Mouse (Mus musculus) megakaryocyte, embryonic 14.5 days (primary cell): ENCODE results near the gene Foxl1. TPM values are rescaled to one million over a fixed set of nuclear protein-coding genes. Genes with fewer than 3 reads are reported as not detected.

Experiments
- H3K27me3 ChIP-seq: replicated peaks from 2 replicates; pipeline ENCODE3; 2012; ENCODE audit warnings: inconsistent platforms
- H3K36me3 ChIP-seq: replicated peaks from 2 replicates; pipeline ENCODE3; 2012; ENCODE audit warnings: low read length, inconsistent platforms, mixed read lengths
- H3K4me1 ChIP-seq: 2 replicates; pipeline ENCODE4 v1.6.1; 2012; ENCODE audit warnings: inconsistent platforms
- H3K4me3 ChIP-seq: replicated peaks from 2 replicates; pipeline ENCODE3; 2012; ENCODE audit warnings: moderate library complexity, mild to moderate bottlenecking, inconsistent platforms
- H3K9me3 ChIP-seq: 2 replicates; pipeline ENCODE4 v1.6.1; 2012; ENCODE audit warnings: inconsistent platforms
- FLI1 ChIP-seq: IDR thresholded peaks from 2 replicates; pipeline ENCODE4 v1.6.1; 2012; ENCODE audit warnings: low read length, inconsistent platforms, mixed read lengths
- GATA1 ChIP-seq: IDR thresholded peaks from 3 replicates; pipeline ENCODE4 v1.6.1; 2012; ENCODE audit warnings: mixed read lengths, low read length, inconsistent platforms, borderline replicate concordance
- polyA plus RNA-seq: library from polyadenylated mRNA; stranded (reverse); fragments of >175 nt; gene quantifications from 2 replicates; pipeline ENCODE4 v1.2.3, GENCODE M21; 2012; ENCODE audit warnings: low replicate concordance; ENCODE audit not compliant: insufficient read depth

Gene Foxl1
- polyA plus RNA-seq, 1 experiment, result not detected

DNA sequence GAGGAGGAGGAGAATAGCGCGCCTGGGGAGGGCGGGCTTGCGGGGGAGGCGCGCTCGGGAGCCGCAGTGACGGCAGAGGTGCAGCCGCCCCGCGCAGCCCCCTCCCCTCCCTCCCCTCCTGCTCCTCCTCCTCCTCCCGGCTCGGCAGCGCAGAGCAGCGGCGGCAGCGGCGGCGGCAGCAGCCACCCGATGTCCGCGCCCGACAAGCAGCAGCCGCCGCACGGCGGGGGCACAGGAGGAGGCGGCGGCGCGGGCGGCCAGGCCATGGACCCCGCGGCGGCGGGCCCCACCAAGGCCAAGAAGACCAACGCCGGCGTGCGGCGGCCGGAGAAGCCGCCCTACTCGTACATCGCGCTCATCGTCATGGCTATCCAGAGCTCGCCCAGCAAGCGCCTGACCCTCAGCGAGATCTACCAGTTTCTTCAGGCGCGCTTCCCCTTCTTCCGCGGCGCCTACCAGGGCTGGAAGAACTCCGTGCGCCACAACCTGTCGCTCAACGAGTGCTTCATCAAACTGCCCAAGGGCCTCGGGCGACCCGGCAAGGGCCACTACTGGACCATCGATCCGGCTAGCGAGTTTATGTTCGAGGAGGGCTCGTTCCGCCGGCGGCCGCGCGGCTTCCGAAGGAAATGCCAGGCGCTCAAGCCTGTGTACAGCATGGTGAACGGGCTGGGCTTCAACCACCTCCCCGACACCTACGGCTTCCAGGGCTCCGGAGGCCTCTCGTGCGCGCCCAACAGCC is 43.4 kb upstream of the Foxl1 start, which contains the start of gene Foxf1:
TSS of gene Foxf1 (plus strand) at position 177 of the 742 bp plus-strand sequence.
- H3K36me3 ChIP-seq, result no peaks in the 10 kb centered on the region
- peaks cover 99% of the 10 kb centered on the region for H3K27me3 ChIP-seq
- peak within 1 kb of the TSS; percentile 83 for H3K4me3 ChIP-seq
- peaks cover 18% of the 10 kb centered on the region for H3K4me1 ChIP-seq
- TF ChIP-seq FLI1 (no peak), GATA1 (no peak)
- H3K9me3 ChIP-seq, result no peaks in the 10 kb centered on the region

DNA sequence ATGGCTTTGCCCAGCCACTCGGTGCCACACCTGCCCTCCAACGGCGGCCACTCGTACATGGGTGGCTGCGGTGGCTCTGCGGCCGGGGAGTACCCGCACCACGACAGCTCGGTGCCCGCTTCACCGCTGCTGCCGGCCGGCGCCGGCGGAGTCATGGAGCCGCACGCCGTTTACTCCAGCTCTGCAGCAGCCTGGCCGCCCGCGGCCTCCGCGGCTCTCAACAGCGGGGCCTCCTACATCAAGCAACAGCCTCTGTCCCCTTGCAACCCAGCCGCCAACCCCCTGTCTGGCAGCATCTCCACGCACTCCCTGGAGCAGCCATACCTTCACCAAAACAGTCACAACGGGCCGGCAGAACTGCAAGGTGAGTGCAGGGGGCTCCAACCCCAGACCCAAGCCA is 42.7 kb upstream of the Foxl1 start:
- peaks cover 18% of the 10 kb centered on the region for H3K4me1 ChIP-seq
- no peaks in the 10 kb centered on the region for H3K36me3 ChIP-seq
- no peaks in the 10 kb centered on the region for H3K9me3 ChIP-seq
- TF ChIP-seq GATA1 (no peak), FLI1 (no peak)
- peaks cover 99% of the 10 kb centered on the region for H3K27me3 ChIP-seq
- H3K4me3 ChIP-seq, result peak overlapping the region; percentile 42

DNA sequence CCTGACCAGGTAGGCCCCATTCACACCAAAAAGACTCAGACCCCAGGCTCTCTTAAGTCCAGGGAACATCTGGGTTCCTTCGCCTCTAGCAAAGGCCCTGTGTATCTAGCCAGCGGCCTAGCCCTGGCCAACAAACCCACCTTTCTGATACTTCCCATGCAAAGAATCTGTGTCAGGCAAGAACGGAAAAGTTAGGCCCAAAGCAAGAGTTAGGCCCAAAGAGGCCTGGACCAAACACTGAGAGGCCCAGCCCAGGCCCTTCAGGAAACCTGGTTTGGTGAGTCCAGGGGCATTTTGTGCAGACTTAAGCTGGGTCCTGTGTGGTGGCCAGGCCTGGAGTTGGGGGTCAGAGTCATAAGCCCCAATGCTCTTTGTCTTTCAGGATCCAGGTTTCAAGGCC is 42.2 kb upstream of the Foxl1 start:
- Histone ChIP-seq H3K4me1 (peaks cover 18% of the 10 kb centered on the region), H3K27me3 (peaks cover 99% of the 10 kb centered on the region), H3K36me3 (no peaks in the 10 kb centered on the region), H3K4me3 (no peak overlapping the region), H3K9me3 (no peaks in the 10 kb centered on the region)
- TF ChIP-seq GATA1, result no peak
- no peak for TF ChIP-seq FLI1

DNA sequence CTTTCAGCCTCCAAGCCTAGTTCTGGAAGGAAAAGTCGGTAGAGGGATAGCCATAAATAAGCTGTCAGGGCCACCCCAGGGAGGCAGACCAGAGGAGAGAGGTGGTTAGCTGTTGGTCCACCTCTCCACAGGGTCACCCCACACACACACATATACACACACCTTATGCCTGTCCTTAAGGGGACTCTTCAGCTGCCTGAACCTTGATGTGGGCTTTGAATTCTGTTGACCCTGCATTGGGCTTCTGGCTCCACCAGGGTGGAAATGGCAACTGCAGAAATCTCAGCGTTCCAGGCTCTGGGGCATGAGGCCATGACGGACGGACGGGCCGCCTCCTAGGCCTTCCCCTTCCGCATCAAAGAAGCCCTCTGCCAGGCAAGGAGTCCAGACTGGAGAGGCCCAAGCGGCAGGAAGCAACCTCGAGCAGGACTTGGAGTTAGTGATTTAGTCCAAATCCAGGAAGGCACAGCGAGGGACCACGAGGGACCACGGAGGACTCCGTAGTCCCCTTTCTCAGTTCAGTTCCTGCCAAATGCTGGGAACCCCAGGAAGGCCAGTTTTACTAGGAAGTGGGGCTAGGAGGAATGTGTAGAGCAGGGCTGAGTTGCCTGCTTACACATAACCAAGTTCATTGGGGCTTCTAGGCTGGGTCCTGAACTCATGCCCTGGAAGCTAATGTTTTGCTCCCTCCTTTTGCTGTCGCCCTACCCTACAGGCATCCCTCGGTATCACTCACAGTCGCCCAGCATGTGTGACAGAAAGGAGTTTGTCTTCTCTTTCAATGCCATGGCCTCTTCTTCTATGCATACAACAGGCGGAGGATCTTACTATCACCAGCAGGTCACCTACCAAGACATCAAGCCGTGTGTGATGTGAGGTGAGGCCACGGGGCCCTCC is 41.5 kb upstream of the Foxl1 start:
- Histone ChIP-seq H3K36me3 (no peaks in the 10 kb centered on the region), H3K4me3 (no peak overlapping the region), H3K4me1 (peaks cover 18% of the 10 kb centered on the region), H3K27me3 (peaks cover 99% of the 10 kb centered on the region), H3K9me3 (no peaks in the 10 kb centered on the region)
- no peak for TF ChIP-seq FLI1
- TF ChIP-seq GATA1, result no peak

DNA sequence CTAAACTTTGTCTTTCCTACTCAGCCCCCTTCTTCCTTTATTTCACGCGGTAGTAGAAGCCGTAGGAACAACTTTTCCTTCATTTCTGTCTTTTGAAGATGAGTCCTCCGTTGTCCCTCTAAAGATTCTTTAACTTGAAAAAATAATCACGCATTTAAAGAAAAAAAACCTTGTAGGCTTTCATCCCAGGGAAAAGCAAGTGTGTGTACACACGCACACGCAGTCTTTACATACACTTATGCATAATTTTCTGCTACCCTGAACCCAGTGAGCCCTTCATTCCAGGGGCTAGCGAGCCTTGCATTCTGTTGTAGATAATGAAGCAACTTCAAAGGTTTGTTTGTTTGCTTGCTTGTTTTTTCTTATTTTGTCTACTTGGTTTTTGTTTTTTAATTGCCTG is 39.5 kb upstream of the Foxl1 start:
- H3K36me3 ChIP-seq, result no peaks in the 10 kb centered on the region
- TF ChIP-seq GATA1 (no peak), FLI1 (no peak)
- no peak overlapping the region for H3K4me3 ChIP-seq
- H3K9me3 ChIP-seq, result no peaks in the 10 kb centered on the region
- peaks cover 20% of the 10 kb centered on the region for H3K4me1 ChIP-seq
- peaks cover 98% of the 10 kb centered on the region for H3K27me3 ChIP-seq

DNA sequence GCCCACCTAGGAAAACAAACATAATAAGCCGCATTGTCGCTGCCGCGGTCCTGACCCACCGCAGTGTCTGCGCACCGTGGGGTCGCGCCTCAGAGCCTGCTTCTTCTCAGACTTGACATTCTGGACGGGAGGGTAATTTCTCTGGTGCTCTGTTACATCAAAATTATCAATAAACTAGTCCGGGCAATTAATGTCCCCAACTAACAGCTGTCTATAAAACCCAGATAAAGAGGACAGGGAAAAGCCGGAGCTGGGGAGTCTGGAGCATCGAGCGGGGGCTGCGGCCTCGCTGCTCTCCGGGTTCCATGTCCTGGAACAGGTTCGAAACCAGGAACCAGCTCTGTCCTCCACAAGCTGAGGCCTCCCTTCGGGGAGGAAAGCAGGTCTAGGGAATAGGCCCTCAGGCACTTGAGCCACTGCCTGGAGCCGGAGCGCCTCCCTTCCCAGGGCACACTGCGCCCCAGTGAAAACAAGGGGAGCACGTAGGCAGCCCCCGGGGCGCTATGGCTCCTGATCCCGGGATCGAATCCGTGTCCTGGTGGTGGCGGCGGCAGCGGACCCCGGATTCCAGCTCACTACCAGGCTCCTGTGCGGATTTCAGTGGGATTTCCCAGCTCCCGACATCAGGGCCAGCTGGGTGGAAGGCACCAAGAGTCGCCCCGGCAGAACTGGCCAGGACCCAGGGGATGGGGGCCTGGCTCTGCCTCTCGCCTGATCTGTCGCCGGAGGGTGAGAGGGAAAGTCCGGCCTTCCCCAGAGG is 38.7 kb upstream of the Foxl1 start:
- TF ChIP-seq FLI1, result no peak
- TF ChIP-seq GATA1, result no peak
- peaks cover 15% of the 10 kb centered on the region; the same call in 1 of the 2 replicates for H3K4me1 ChIP-seq
- H3K4me3 ChIP-seq, result no peak overlapping the region
- no peaks in the 10 kb centered on the region for H3K36me3 ChIP-seq
- peaks cover 98% of the 10 kb centered on the region for H3K27me3 ChIP-seq
- H3K9me3 ChIP-seq, result no peaks in the 10 kb centered on the region

DNA sequence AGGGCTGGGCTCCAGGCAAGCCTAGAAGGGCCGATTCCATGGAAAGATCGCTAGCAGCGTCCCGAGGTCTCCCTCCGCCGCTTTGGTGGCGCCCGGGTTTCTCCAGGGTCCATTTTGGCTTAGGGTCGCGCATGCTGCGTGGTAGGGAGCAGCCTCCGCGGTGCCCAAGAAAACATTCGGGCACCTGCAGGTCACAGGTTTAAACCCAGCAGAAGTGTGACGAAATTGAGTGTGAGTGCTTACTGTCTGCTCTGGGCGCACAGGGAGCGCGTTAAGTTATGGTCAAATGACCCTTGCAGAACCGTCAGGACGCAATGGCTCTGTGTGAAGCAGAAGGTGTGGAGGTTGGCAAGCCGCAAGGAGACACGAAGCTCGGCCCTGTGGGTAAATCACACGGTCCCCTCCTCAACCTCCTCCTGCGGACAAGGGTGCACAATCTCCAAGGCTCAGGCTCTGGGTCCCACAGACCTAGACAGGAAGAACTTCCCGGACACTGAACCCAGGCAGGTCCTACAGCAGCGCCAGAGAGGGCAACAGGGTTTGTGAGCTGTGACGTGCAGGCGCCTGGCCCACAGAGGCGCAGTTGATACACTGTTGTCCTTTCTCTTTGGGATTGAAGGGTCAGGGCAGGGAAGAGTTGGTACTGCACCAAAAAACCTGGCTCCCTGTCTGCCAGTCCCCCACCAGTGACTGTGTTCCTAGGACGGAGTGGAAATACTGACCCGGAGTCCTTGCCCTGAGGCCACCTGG is 37.9 kb upstream of the Foxl1 start:
- H3K27me3 ChIP-seq, result peaks cover 95% of the 10 kb centered on the region
- H3K9me3 ChIP-seq, result no peaks in the 10 kb centered on the region
- no peak overlapping the region for H3K4me3 ChIP-seq
- no peak for TF ChIP-seq FLI1
- TF ChIP-seq GATA1, result no peak
- no peaks in the 10 kb centered on the region for H3K36me3 ChIP-seq
- peaks cover 7% of the 10 kb centered on the region; the same call in 1 of the 2 replicates for H3K4me1 ChIP-seq

DNA sequence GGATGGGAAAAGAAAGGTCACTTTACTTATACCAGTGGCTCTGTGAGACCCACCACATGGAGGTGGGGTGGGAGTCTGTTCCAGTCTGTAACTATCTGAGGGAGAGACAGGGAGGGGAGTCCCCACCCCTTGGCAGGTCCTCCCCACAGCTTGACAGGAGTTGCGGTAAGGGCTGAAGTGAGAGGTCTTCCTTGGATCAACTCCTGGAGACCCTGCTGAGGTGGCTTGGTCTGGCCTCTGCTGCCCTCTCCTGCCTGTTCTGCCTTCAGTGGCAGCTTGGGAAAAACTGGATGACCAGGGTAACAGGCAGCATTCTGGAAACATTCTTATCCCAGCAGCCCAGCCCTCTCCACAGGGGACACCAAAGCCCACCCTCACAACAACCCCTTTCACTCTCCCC is 37.0 kb upstream of the Foxl1 start:
- H3K9me3 ChIP-seq, result no peaks in the 10 kb centered on the region
- peaks cover 92% of the 10 kb centered on the region for H3K27me3 ChIP-seq
- peaks cover 4% of the 10 kb centered on the region; the same call in 1 of the 2 replicates for H3K4me1 ChIP-seq
- no peaks in the 10 kb centered on the region for H3K36me3 ChIP-seq
- no peak overlapping the region for H3K4me3 ChIP-seq
- no peak for TF ChIP-seq FLI1
- TF ChIP-seq GATA1, result no peak

DNA sequence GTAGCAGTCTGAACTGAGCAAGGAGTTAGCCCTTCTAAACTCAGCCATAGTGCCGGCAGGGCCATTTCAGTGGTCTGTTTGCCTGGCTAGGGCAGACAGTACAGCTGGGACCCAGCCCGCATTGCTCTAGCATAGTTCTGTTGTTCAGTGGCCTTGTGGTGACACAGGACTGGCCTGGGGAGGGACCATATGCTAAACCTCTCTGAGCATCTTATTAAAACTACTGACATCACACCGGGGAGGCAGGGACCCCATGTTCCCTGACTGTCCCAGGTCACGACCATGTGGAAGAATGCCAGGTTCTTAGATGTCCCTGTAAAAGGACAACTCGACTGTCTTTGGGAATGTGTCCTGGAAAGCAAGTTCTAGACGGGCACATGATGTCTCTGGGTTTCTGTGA is 35.6 kb upstream of the Foxl1 start:
- Histone ChIP-seq H3K27me3 (peaks cover 78% of the 10 kb centered on the region), H3K36me3 (peaks cover 7% of the 10 kb centered on the region), H3K9me3 (peaks cover 7% of the 10 kb centered on the region; the same call in 1 of the 2 replicates), H3K4me1 (peaks cover 4% of the 10 kb centered on the region; the same call in 1 of the 2 replicates), H3K4me3 (no peak overlapping the region)
- TF ChIP-seq GATA1 (no peak), FLI1 (no peak)
